Mouse (Mus musculus): ENCODE measurements around the gene Ino80e. TPM values are rescaled to one million over a fixed set of nuclear protein-coding genes. Genes with fewer than 3 reads are reported as not detected.

Ino80e gene
- polyA plus RNA-seq, 1 experiment from 2014 or later = 64.8 TPM

DNA sequence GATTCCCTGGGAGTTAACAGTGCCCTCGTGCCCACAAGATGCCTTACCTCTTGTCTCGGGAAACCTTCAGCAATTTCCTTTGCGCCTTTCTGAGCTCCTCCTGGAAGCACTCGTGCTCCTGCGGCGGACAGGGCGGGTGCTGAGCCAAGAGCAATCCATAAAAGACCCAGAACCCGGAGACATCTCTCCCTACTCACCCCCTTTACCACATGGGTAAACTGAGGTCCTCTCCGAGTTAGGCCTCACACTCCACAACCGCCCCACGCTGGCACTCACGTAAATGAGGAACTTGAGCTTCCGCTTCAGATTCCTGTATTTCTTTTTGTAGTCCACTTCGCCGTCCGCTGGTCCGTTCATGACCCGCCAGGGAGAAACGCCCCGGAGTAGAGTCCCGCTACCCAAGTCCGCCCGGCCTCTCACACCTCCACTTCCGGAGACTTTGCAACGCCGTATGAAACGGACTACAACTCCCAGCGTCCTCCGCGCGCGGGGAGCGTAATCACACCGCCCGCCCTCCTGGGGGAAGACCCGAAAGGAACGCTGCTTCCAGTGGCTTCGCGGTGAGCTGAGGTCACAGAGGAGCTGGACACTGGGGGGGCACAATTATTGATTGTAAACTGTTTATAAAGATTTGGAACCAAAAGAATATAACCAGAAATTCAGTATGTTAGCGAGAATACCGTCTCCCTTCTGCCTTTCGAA is 597 bp downstream of the Ino80e start, which contains the start of gene Hirip3:
Gene Hirip3 (plus strand): TSS at position 544 of the 702 bp plus-strand sequence.
- H3K9ac ChIP-seq (ENCODE audit: low read length) = peak within 1 kb of the TSS; percentile 84
- peak; percentile 92 for ATAC-seq (ENCODE audit: insufficient read depth, low FRiP score)
- peak within 1 kb of the TSS; percentile 83 for H3K27ac ChIP-seq (ENCODE audit: low read length)
- peaks cover 29% of the 10 kb centered on the region for H3K4me1 ChIP-seq (ENCODE audit: control insufficient read depth, insufficient read depth, low read length)
- no peaks in the 10 kb centered on the region for H3K27me3 ChIP-seq (ENCODE audit: control insufficient read depth, insufficient read depth, low read length)
- H3K4me2 ChIP-seq (ENCODE audit: low read depth, low read length) = peak within 1 kb of the TSS; percentile 88
- no peaks in the 10 kb centered on the region for H3K9me3 ChIP-seq (replicated peaks; ENCODE audit: control insufficient read depth, low read length)
- H3K4me3 ChIP-seq (replicated peaks; ENCODE audit: low read length) = peak within 1 kb of the TSS; percentile 73
- 1% methylated on average over 42 of the region's 42 CpGs for WGBS
- H3K36me3 ChIP-seq (ENCODE audit: control insufficient read depth, insufficient read depth, low read length) = peaks cover 5% of the 10 kb centered on the region; the same call in 1 of the 2 replicates

DNA sequence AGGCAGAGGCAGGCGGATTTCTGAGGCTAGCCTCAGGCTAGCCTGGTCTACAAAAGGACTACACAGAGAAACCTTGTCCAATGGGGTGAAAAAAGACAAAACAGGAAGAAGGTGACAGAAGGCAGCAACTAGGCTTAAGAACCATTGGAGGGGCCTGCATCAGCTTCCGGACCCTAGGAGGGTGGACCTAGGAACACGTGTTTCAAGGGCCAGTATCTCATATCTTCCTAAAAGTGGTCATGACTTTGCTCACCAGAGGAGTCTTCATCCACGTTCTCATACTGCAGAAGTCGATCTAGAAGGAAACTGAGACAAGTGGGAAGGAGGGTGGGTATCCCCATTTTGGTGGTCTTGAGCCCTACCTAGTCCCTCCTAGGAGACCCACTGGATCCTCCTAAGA is 1.2 kb downstream of the Ino80e start:
- Histone ChIP-seq H3K4me1 (ENCODE audit: control insufficient read depth, insufficient read depth, low read length) (peaks cover 31% of the 10 kb centered on the region), H3K36me3 (ENCODE audit: control insufficient read depth, insufficient read depth, low read length) (no peaks in the 10 kb centered on the region), H3K4me2 (ENCODE audit: low read depth, low read length) (peak overlapping the region; percentile 88), H3K4me3 (replicated peaks; ENCODE audit: low read length) (peak overlapping the region; percentile 73), H3K27ac (ENCODE audit: low read length) (no peak overlapping the region), H3K9ac (ENCODE audit: low read length) (peak overlapping the region; percentile 84), H3K9me3 (replicated peaks; ENCODE audit: control insufficient read depth, low read length) (no peaks in the 10 kb centered on the region), H3K27me3 (ENCODE audit: control insufficient read depth, insufficient read depth, low read length) (no peaks in the 10 kb centered on the region)
- ATAC-seq (ENCODE audit: insufficient read depth, low FRiP score) = no peak
- WGBS = 60% methylated on average over 5 of the region's 5 CpGs

DNA sequence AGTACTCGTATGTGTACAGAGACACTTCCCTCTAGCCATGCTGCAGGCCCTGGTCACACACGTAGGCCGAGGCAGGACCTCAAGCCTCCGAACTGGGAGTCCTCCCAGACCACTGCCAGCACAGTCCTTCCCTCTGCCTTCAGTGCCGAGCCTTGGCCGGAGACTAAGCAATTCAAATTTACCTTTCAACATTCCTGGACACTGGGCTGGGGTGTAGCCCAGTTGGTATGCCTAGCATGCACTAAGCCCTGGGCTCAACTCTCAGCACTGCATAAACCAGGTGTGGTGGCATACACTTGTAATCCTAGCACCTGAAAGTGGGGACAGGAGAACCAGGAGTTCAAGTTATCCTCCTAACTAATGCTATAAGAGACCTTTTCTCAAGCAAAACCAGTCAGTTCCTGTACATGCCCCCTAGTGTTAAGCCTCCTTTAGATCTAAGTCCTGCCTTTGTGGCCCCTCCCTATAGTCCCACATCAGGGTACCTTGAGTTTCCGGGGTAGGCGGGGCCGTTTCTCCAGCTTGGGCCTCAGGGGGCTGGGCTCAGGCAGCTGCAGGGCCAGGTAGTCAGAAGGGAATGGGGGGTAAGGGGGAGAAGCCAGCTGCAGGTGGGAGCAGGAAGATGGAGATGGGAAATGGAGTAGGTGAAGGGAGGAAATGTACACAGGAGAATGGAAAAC is 5.3 kb downstream of the Ino80e start:
- Histone ChIP-seq H3K4me3 (replicated peaks; ENCODE audit: low read length) (no peak overlapping the region), H3K4me2 (ENCODE audit: low read depth, low read length) (no peak overlapping the region), H3K9ac (ENCODE audit: low read length) (peak overlapping the region; percentile 10; the same call in 1 of the 2 replicates), H3K4me1 (ENCODE audit: control insufficient read depth, insufficient read depth, low read length) (peaks cover 12% of the 10 kb centered on the region; the same call in 1 of the 2 replicates), H3K9me3 (replicated peaks; ENCODE audit: control insufficient read depth, low read length) (no peaks in the 10 kb centered on the region), H3K27ac (ENCODE audit: low read length) (peak overlapping the region; percentile 47), H3K27me3 (ENCODE audit: control insufficient read depth, insufficient read depth, low read length) (no peaks in the 10 kb centered on the region), H3K36me3 (ENCODE audit: control insufficient read depth, insufficient read depth, low read length) (no peaks in the 10 kb centered on the region; the same call in 1 of the 2 replicates)
- WGBS = 65% methylated on average over 9 of the region's 9 CpGs
- ATAC-seq (ENCODE audit: insufficient read depth, low FRiP score) = peak; percentile 43; the same call in 1 of the 2 replicates

DNA sequence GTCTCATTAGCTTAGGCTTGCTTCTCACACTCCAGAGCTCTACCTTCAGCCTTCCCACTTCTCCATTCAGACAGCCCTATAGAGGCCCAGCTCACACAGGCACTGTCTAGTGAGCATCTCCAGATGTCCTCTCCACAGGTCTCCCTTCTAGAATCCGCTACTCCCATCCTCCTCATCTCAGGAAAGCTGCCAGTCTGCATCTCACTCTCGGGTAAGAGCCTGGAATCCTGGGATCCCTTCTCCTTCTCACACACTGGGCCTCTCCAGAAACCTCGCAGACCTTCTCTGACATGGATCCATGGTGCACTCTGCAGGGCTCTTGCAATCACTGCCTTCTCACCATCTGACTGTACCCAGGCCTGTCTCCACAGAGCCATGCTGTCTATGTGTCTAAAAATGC is 6.5 kb downstream of the Ino80e start:
- 84% methylated on average over 3 of the region's 3 CpGs for WGBS
- H3K9ac ChIP-seq (ENCODE audit: low read length) = no peak overlapping the region
- H3K9me3 ChIP-seq (replicated peaks; ENCODE audit: control insufficient read depth, low read length) = no peaks in the 10 kb centered on the region
- ATAC-seq (ENCODE audit: insufficient read depth, low FRiP score) = no peak
- H3K27ac ChIP-seq (ENCODE audit: low read length) = no peak overlapping the region
- no peak overlapping the region for H3K4me2 ChIP-seq (ENCODE audit: low read depth, low read length)
- H3K27me3 ChIP-seq (ENCODE audit: control insufficient read depth, insufficient read depth, low read length) = no peaks in the 10 kb centered on the region
- H3K4me1 ChIP-seq (ENCODE audit: control insufficient read depth, insufficient read depth, low read length) = 0 out of 2 replicates have a peak, but pooled peaks cover 7% of the 10 kb centered on the region
- no peaks in the 10 kb centered on the region; the same call in 1 of the 2 replicates for H3K36me3 ChIP-seq (ENCODE audit: control insufficient read depth, insufficient read depth, low read length)
- H3K4me3 ChIP-seq (replicated peaks; ENCODE audit: low read length) = no peak overlapping the region

GRCm38 (mm10) chr7:126853454-126853853 is 8.7 kb downstream of the Ino80e start:
- ATAC-seq (ENCODE audit: insufficient read depth, low FRiP score) = no peak
- H3K27ac ChIP-seq (ENCODE audit: low read length) = no peak overlapping the region
- no peak overlapping the region for H3K4me2 ChIP-seq (ENCODE audit: low read depth, low read length)
- H3K9ac ChIP-seq (ENCODE audit: low read length) = no peak overlapping the region
- no peak overlapping the region for H3K4me3 ChIP-seq (replicated peaks; ENCODE audit: low read length)
- H3K27me3 ChIP-seq (ENCODE audit: control insufficient read depth, insufficient read depth, low read length) = peaks cover 11% of the 10 kb centered on the region
- no peaks in the 10 kb centered on the region for H3K9me3 ChIP-seq (replicated peaks; ENCODE audit: control insufficient read depth, low read length)
- 85% methylated on average over 5 of the region's 5 CpGs for WGBS
- H3K36me3 ChIP-seq (ENCODE audit: control insufficient read depth, insufficient read depth, low read length) = no peaks in the 10 kb centered on the region; the same call in 1 of the 2 replicates
- 0 out of 2 replicates have a peak, but pooled peaks cover 7% of the 10 kb centered on the region for H3K4me1 ChIP-seq (ENCODE audit: control insufficient read depth, insufficient read depth, low read length)

DNA sequence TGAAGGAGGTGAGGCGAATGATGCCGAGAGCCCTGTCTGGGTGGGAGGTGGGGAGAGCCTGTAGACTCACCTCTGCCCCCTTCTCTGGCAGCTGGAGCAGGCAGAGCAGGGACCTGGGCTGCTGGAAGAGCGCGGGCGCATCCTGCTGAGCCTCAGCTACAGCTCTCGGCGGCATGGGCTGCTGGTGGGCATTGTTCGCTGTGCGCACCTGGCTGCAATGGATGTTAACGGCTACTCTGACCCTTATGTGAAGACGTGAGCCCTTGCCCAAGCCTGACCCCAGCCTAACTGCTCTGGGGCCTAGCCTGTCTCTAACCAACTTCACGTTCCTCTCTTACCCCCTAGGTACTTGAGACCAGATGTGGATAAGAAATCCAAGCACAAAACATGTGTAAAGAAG is 11.0 kb downstream of the Ino80e start:
- no peak overlapping the region for H3K4me3 ChIP-seq (replicated peaks; ENCODE audit: low read length)
- H3K27me3 ChIP-seq (ENCODE audit: control insufficient read depth, insufficient read depth, low read length) = peaks cover 23% of the 10 kb centered on the region
- H3K27ac ChIP-seq (ENCODE audit: low read length) = no peak overlapping the region
- ATAC-seq (ENCODE audit: insufficient read depth, low FRiP score) = no peak
- no peak overlapping the region for H3K9ac ChIP-seq (ENCODE audit: low read length)
- H3K36me3 ChIP-seq (ENCODE audit: control insufficient read depth, insufficient read depth, low read length) = no peaks in the 10 kb centered on the region; the same call in 1 of the 2 replicates
- no peaks in the 10 kb centered on the region for H3K9me3 ChIP-seq (replicated peaks; ENCODE audit: control insufficient read depth, low read length)
- H3K4me2 ChIP-seq (ENCODE audit: low read depth, low read length) = no peak overlapping the region
- peaks cover 9% of the 10 kb centered on the region; the same call in 1 of the 2 replicates for H3K4me1 ChIP-seq (ENCODE audit: control insufficient read depth, insufficient read depth, low read length)
- WGBS = 50% methylated on average over 12 of the region's 12 CpGs

DNA sequence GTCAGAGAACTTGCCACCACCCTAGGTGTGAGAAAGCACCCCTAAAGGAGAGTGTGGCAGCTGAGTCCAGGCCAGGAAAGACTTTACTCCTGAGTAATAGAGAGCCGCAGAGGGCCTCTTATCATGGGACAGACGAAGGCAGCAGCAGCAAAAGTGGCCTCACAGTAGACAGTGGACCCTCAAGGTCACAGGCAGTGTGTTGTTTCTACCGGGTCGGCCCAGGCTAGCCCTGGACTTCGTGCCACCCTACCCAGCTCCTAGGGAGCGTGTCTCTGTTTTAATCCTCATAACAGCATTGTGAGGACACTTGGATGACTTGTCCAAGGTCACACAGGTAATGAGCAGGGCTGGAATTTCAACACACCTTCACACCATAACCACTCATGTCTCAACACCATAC is 12.0 kb downstream of the Ino80e start:
- ATAC-seq (ENCODE audit: insufficient read depth, low FRiP score) = no peak
- WGBS = 80% methylated on average over 6 of the region's 6 CpGs
- no peak overlapping the region for H3K4me2 ChIP-seq (ENCODE audit: low read depth, low read length)
- peaks cover 23% of the 10 kb centered on the region for H3K27me3 ChIP-seq (ENCODE audit: control insufficient read depth, insufficient read depth, low read length)
- peaks cover 9% of the 10 kb centered on the region; the same call in 1 of the 2 replicates for H3K4me1 ChIP-seq (ENCODE audit: control insufficient read depth, insufficient read depth, low read length)
- no peak overlapping the region for H3K9ac ChIP-seq (ENCODE audit: low read length)
- H3K4me3 ChIP-seq (replicated peaks; ENCODE audit: low read length) = no peak overlapping the region
- H3K36me3 ChIP-seq (ENCODE audit: control insufficient read depth, insufficient read depth, low read length) = no peaks in the 10 kb centered on the region; the same call in 1 of the 2 replicates
- no peak overlapping the region for H3K27ac ChIP-seq (ENCODE audit: low read length)
- H3K9me3 ChIP-seq (replicated peaks; ENCODE audit: control insufficient read depth, low read length) = no peaks in the 10 kb centered on the region

- 29% methylated on average over 10 of the region's 10 CpGs for WGBS
- H3K4me2 ChIP-seq (ENCODE audit: low read depth, low read length) = no peak overlapping the region
- H3K9me3 ChIP-seq (replicated peaks; ENCODE audit: control insufficient read depth, low read length) = no peaks in the 10 kb centered on the region
- H3K4me3 ChIP-seq (replicated peaks; ENCODE audit: low read length) = no peak overlapping the region; the same call in 1 of the 2 replicates
- no peak for ATAC-seq (ENCODE audit: insufficient read depth, low FRiP score)
- H3K27ac ChIP-seq (ENCODE audit: low read length) = no peak overlapping the region
- H3K9ac ChIP-seq (ENCODE audit: low read length) = 0 out of 2 replicates have a peak overlapping the region, but pooled peaks have one; percentile 35
- H3K36me3 ChIP-seq (ENCODE audit: control insufficient read depth, insufficient read depth, low read length) = no peaks in the 10 kb centered on the region; the same call in 1 of the 2 replicates
- H3K27me3 ChIP-seq (ENCODE audit: control insufficient read depth, insufficient read depth, low read length) = peaks cover 23% of the 10 kb centered on the region
- peaks cover 9% of the 10 kb centered on the region; the same call in 1 of the 2 replicates for H3K4me1 ChIP-seq (ENCODE audit: control insufficient read depth, insufficient read depth, low read length)
Observed at GRCm38 (mm10) chr7:126848794-126849193, 13.4 kb downstream of the Ino80e start.
